Mouse (Mus musculus) hindlimb bud, embryonic 11.5 days (tissue): ENCODE measurements around the gene Serpina3n.
"Not testable (repeated sequence)": the region's sequence is repeated elsewhere in the genome, so short reads cannot be mapped to it uniquely, and the experiment has no call there.

Experiments used
- DNase-seq: peaks from one replicate; pipeline ENCODE4 v3.0.0-alpha.2; 2012; ENCODE audit warnings: low read depth, low spot score; ENCODE audit errors: extremely low spot score

The Serpina3n gene

DNA sequence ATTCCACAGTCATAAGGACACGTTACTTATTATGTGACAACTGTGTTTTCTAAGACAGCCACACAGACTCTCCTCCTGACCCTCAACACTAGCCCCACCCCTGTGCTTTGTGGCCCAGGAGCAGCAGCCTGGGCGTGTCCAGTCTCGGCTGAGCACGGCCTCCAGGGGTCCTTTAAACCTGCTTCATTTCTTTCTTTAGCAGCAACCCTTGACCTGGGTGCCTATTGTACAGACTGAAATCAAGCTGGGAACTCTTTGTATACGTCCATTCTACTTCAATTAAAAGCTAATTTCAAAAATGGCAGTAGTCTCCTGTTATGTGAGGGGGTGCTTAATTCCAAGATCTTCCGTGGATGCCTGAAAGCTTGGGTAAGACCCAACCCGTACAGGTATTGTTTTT lies 26.7 kb downstream of the Serpina3n start:
- DNase-seq, result no peak

DNA sequence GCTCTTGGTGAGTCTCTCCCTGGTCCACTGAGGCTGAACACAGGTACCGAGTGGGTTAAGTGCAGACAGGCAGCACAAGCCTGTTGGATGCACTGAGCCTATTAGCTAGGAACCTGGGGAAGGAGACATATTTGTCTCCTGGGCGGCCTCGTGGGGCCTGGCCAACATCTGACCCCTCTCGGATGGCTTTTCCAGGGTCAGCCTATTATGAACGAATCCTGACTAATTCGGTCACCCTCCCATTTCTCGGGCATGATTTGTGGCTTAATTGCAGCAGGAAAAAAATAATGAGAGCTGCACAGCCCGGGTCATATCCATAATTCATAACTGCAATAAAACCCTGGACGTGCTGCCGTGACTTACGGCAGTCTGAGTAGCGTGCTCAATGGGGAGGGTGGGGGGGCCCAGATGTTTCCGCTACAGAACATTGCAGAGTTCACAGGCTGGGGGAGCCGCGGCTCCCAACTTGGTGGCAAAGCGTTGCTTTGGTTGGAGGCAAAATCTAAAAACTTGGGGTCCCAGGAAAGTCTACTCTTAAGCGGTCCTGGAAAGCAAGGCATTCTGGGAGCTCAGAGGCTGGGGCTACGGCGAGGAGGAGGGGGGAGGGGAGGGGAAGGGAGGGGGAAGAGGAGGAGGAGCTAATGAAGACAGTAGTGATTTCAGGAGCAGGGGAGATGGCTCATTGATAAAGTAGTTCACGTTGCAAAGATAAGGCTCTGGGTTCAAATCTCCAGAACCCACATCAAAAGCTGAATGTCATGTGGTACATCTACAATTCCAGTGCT lies 27.6 kb downstream of the Serpina3n start:
- no peak for DNase-seq

DNA sequence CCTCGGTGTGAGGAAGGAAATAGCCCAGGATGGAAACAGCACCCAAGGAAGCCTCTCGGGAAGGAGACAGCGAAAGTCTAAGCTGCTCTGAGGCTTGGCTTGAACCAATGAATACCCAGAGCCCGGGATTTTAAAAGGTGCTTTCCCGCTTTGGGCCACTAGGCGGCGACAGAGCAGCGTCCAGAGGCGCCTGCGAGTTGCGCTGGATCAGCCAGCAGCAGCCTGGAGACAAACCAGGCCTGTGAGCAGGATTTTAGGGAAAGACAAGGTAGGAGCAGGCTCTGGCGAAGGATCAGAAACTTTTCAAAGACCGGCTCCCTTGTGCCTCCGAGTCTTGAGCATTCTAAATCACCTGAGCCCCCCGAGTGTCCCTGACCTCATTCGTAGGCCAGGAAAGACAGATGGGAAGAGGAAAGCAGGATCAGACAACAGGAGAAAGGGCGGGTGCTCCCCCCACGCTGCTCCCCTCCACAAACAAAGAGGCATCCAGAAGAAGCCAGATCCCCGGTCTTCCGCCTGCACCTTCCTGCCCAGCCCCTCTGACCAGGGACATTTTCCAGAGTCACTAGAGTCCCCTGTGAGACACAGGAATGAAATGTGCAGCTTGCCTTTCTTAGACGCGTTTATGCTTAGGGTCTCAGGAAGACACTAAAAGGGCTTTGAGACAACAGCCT lies 33.7 kb downstream of the Serpina3n start:
- DNase-seq, result peak; percentile 82

DNA sequence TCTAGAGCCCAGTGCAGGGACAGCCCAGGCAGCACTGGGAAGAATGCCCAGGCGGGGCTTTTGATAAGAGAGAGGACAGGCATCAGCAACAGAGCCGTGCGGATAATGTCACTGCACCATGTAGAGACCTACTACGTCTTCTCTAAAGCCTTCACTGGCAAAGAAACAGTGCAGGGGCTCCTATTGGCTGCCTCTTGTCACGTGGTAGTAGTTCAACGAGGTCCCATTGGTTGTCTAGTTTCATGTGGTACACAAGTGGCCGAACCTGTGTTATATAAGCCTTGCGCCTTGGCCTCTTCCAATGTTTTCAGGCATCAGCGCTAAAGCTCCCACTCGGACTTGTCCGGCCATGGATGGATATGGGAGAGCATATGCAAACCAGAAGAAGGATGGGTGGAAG lies 37.2 kb downstream of the Serpina3n start:
- DNase-seq, result no peak

DNA sequence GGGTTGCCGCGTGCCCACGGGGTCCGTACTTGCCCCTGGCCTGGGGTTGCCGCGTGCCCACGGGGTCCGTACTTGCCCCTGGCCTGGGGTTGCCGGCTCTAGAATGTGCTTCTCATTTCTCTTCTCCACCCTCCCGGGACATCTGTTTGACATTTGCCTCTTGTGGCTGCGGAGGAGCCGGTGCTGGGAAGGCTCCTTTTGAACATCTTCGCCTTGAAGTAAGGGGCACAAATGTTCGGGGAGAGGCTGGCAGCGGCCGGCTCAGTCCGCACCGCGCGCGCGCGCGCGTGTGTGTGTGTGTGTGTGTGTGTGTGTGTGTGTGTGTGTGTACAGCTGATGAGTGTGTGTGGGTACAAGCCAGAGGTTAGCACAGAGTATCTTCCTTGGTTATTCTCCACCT lies 40.5 kb downstream of the Serpina3n start:
- not testable (repeated sequence) for DNase-seq

DNA sequence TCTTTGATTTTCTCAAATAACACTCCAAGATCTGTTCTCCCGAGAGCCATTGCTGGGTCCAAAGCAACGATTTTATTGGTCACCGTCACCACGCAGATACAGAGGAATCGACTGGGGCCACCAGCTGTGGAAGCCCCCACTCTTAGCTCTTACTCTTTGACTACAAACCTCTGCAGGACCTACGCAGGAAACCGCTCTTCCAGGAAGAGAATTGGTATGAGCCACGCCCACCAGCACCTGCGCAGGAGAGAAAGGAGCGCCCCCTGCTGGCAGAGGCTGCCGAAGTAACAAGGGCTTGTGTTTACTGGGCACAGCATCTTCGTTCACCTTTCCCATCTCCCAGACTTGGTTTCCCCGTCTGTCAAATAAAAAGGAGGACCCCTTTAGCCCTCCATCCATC lies 41.6 kb downstream of the Serpina3n start:
- no peak for DNase-seq

DNA sequence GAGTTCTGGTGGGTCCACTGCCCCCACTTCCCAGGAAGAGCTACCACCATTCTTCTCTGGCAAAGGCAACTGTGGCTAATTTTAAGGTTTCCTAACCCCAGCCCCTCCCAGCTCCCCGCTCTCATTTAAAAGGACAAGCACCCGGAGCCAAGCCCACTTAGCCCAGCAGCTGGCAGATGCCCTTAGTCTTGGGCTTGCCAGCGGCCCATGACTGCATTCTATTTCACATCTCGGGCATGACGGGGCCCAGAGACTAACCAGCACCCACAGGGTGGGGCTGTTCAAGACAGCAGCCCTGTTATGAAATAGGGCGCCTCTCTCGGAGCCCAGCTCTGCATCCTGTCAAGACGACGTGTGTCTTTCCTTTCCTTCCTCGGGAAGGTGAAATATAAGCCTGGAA lies 43.7 kb downstream of the Serpina3n start:
- DNase-seq, result no peak

DNA sequence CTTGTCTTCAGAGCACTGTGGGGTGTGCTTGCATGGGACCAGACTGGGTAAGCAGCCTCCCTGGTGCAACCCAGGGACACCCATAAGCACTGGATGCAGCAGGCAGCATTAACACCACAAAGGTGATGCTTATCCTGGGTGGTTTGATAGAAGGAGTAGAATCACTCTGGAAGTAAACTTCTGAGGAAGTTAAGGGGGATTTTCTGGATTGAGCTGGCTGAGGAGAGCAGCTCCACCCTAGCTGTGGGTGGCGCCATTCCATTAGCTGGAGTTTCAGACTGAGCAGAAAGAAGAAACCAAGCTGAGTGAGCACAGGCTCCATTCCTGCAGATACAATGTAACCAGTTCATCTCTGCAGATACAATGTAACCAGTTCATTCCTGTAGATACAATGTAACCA lies 46.5 kb downstream of the Serpina3n start:
- DNase-seq, result no peak

DNA sequence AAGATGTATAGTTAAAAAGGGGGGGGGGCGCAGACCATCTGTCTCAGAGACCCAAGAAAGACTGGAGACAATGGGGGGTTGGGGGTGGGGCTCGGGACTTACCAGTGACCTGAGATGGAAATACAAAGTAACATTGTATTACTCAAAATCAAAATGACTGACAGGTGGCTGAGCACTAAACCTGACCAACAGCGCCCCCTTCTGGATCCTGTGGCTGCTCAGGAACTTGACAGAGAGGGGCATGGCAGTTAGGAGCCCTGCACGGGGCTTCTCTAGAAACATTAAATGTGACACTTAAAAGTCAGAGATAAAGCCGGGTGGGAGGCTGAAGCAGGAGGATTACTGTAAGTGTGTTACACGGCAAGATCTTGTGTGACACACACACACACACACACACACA lies 52.8 kb downstream of the Serpina3n start:
- DNase-seq, result no peak

DNA sequence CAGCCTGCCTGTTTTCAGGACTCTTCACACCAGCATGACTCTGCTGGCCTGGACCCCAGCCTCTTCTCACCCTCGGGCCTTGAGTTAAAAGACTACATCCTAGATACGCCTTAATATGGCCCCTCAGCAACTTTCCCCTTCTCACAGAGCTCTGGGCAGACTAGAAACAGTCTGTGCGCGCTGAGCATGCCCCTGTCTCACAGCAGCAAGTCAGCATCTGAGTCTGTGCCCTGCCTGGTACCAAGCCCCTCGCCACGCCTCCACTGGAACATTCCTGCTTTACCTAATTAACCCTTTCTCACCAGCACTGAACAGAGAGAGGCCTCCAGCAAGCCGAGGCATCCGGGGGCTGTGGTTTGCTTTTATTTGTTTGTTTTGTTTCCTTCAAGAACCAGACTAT lies 54.8 kb downstream of the Serpina3n start:
- no peak for DNase-seq
